Mouse (Mus musculus) cerebellum, adult 2 months (tissue): ENCODE results near the gene Notum.

Experiments used
- CTCF ChIP-seq: fragments of 200-500 bp; IDR thresholded peaks from 2 replicates; pipeline ENCODE4 v1.5.1; 2011; ENCODE audit warnings: low read depth, mild to moderate bottlenecking, control low read depth, low read length, moderate library complexity, borderline replicate concordance; ENCODE audit not compliant: insufficient read depth
- POLR2A ChIP-seq: fragments of 200-500 bp; IDR thresholded peaks from 2 replicates; pipeline ENCODE4 v1.6.1; 2011; ENCODE audit warnings: low read length, control low read depth, borderline replicate concordance; ENCODE audit not compliant: insufficient read depth

DNA sequence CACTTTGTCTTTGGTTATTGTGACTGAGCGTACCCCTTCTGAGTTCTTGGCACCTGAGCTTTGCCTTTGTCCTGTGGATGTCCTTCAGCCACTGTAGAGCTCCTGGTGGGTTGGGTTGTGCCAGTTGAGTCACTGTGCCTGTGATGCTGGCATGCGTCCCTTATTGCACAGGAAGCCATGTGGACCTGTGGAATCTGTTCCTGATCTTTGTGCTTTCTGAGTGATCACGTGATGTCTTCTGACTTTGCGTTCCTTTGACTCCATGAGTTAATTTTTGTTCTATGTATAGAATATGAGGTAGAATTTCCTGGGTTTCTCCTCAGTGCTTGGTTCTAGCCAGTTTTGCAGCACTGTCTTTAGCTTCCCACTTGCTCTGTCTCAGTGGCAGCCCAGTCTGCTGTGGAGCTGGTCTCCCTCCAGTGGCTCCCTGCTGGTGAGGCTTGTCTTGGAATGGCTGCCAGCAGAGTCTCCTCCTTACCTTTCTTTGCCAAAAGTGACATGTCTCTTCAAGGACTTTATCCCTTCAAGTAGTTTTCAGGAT, 31.6 kb upstream of the Notum start:
- TF ChIP-seq CTCF (no peak), POLR2A (no peak)
